In the genomic region with DNA sequence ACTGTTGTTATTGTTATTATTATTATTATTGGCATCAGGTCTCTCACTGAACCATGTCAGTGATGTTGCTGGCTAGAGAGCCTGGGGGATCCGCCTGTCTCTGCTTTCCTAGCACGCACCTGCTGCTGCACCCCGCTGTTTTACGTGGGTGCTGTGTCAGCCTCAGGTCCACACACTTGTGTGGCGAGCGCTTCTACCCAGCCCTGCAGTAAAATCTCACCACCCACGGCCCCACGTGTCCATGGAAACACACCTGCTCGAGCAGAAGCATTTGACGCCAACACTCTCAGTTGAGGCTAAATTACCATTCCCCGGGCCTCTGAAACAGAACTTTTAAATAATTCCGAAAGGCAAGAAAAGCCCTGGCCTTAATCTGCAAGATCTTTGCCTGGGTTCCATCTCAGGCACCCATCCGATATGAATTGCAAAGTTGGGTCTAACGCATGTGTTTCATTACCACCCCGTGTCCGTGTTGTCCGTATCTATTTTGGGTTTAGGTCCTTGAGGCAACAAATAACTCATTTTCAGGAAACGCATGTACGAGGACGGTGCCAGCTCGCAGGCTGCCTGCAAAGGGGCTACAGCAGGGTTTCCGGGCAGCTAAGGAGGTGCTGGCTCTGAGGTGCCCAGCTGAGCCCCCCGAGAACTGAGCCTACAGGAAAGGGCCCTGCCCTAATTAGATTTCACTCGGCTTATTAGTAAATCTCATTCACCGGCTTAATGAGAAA, we compare ENCODE assay signal across 13 mouse cellular contexts.
DNase-seq lines count a peak whose midpoint lies in the region; ATAC-seq and TF ChIP-seq lines count a peak whose summit lies in the region.
"Had no signal": no experiment of that assay in that cellular context is flagged by ENCODE, and none has a peak within 500 bp of the region (broad histone marks: within the 10 kb centered on the region; RNA-seq: fewer than 3 reads in every experiment).

No protein-coding gene starts in this region.

- TF ChIP-seq POLR2A in kidney, adult 2 months (IDR thresholded peaks at IDR 0.05; ENCODE audit: low read depth, low read length) = no peak

- H3K4me3 ChIP-seq in kidney, adult 2 months (ENCODE audit: insufficient read depth, low read depth, low read length) = no peak overlapping the region
- no peak overlapping the region for H3K4me3 ChIP-seq in kidney, embryonic 14.5 days (ENCODE audit: low read length)
- H3K4me3 ChIP-seq in stomach, postnatal 0 days (ENCODE audit: low read depth, low read length) = no peak overlapping the region
- H3K4me3 ChIP-seq: intestine, embryonic 15.5 days; midbrain, embryonic 12.5 days had no signal

- ATAC-seq in kidney, embryonic 14.5 days (ENCODE audit: low FRiP score, low TSS enrichment) = no peak
- no peak for ATAC-seq in stomach, postnatal 0 days (ENCODE audit: low FRiP score, low TSS enrichment)
- ATAC-seq in megakaryocyte, adult 5-6 weeks (ENCODE audit: poor library complexity, severe bottlenecking) = no peak
- ATAC-seq in erythroid progenitor cell, adult 5-6 weeks (replicated peaks; ENCODE audit: low FRiP score, poor library complexity, severe bottlenecking) = no peak
- ATAC-seq: intestine, embryonic 15.5 days; lung, postnatal 0 days had no signal

- no peak overlapping the region for H3K4me2 ChIP-seq in kidney, embryonic 14.5 days (replicated peaks; ENCODE audit: low read depth, low read length)
- H3K4me2 ChIP-seq in stomach, postnatal 0 days (replicated peaks; ENCODE audit: low read depth) = no peak overlapping the region
- H3K4me2 ChIP-seq: intestine, embryonic 15.5 days; midbrain, embryonic 12.5 days had no signal

- peak; percentile 38 for DNase-seq in kidney, adult 2 months
- peak; percentile 27 to 55 for DNase-seq in frontal cortex, postnatal 25 days (ENCODE audit: low spot score in 2 of 2)
- peak; percentile 52 to 77 for DNase-seq in left cerebral cortex, adult 18-20 months (ENCODE audit: low spot score in 2 of 2)
- peak; percentile 84 to 85 for DNase-seq in right cerebral cortex, adult 2 months (ENCODE audit: low spot score in 2 of 2)
- DNase-seq in stomach, postnatal 0 days (ENCODE audit: low spot score) = no peak
- DNase-seq: gastrocnemius, postnatal 36 days; heart, postnatal 4 days had no signal

- whole genome bisulfite sequencing in kidney, adult 2 months = 75% methylated on average over 25 of the region's 25 CpGs
- WGBS in kidney, embryonic 14.5 days = 80% methylated on average over 25 of the region's 25 CpGs
- 82% methylated on average over 25 of the region's 25 CpGs for WGBS in stomach, postnatal 0 days

- no peak for TF ChIP-seq EP300 in stomach, postnatal 0 days (optimal IDR thresholded peaks at IDR 0.05)

- no peaks in the 10 kb centered on the region for H3K4me1 ChIP-seq in kidney, adult 2 months (ENCODE audit: control insufficient read depth, insufficient read depth, low read length)
- H3K4me1 ChIP-seq in kidney, embryonic 14.5 days (ENCODE audit: control insufficient read depth, insufficient read depth, low read length) = peaks cover 40% of the 10 kb centered on the region
- peaks cover 3% of the 10 kb centered on the region; the same call in 1 of the 2 replicates for H3K4me1 ChIP-seq in stomach, postnatal 0 days (replicated peaks; ENCODE audit: control insufficient read depth, insufficient read depth)

- no peaks in the 10 kb centered on the region for H3K27me3 ChIP-seq in kidney, adult 2 months (replicated peaks; ENCODE audit: control insufficient read depth, insufficient read depth, low read length)
- no peaks in the 10 kb centered on the region for H3K27me3 ChIP-seq in kidney, embryonic 14.5 days (ENCODE audit: control insufficient read depth, insufficient read depth, low read length)
- no peaks in the 10 kb centered on the region for H3K27me3 ChIP-seq in stomach, postnatal 0 days (ENCODE audit: control insufficient read depth, insufficient read depth, low read length)

- H3K9ac ChIP-seq in kidney, embryonic 14.5 days (ENCODE audit: low read depth, low read length) = no peak overlapping the region
- H3K9ac ChIP-seq in stomach, postnatal 0 days (ENCODE audit: low read length) = no peak overlapping the region
- H3K9ac ChIP-seq: intestine, embryonic 15.5 days; midbrain, embryonic 12.5 days had no signal

- H3K9me3 ChIP-seq in kidney, embryonic 14.5 days (ENCODE audit: control insufficient read depth, low read length) = no peaks in the 10 kb centered on the region
- H3K9me3 ChIP-seq in stomach, postnatal 0 days (ENCODE audit: control insufficient read depth, low read length) = no peaks in the 10 kb centered on the region
- H3K9me3 ChIP-seq: intestine, embryonic 15.5 days; midbrain, embryonic 12.5 days had no signal

- no peaks in the 10 kb centered on the region for H3K36me3 ChIP-seq in kidney, adult 2 months (ENCODE audit: control insufficient read depth, insufficient read depth, low read length)
- no peaks in the 10 kb centered on the region for H3K36me3 ChIP-seq in kidney, embryonic 14.5 days (ENCODE audit: control insufficient read depth, insufficient read depth, low read length)
- no peaks in the 10 kb centered on the region for H3K36me3 ChIP-seq in stomach, postnatal 0 days (ENCODE audit: control insufficient read depth, insufficient read depth, low read length)
- H3K36me3 ChIP-seq: intestine, embryonic 15.5 days; midbrain, embryonic 12.5 days had no signal

- TF ChIP-seq CTCF in kidney, adult 2 months (conservative IDR thresholded peaks at IDR 0.05; ENCODE audit: insufficient read depth, insufficient read length, low read depth, low read length) = no peak
- no peak for TF ChIP-seq CTCF in stomach, postnatal 0 days (IDR thresholded peaks at IDR 0.05; ENCODE audit: low read depth)

- no peak overlapping the region for H3K27ac ChIP-seq in kidney, adult 2 months (ENCODE audit: insufficient read depth, low read depth, low read length)
- H3K27ac ChIP-seq in kidney, embryonic 14.5 days (ENCODE audit: low read depth, low read length) = no peak overlapping the region; the same call in 1 of the 2 replicates
- H3K27ac ChIP-seq in stomach, postnatal 0 days (replicated peaks) = no peak overlapping the region
- H3K27ac ChIP-seq: intestine, embryonic 15.5 days; midbrain, embryonic 12.5 days had no signal
